In genomic region chr19:45143214-45143895, GRCm38 (mm10) we compare ENCODE assay signal across 11 mouse cellular contexts. TPM values are rescaled to one million over a fixed set of nuclear protein-coding genes. Genes with fewer than 3 reads are reported as not detected.
DNase-seq lines count a peak whose midpoint lies in the region; ATAC-seq and TF ChIP-seq lines count a peak whose summit lies in the region.
"Had no signal": no experiment of that assay in that cellular context is flagged by ENCODE, and none has a peak within 500 bp of the region (broad histone marks: within the 10 kb centered on the region; RNA-seq: fewer than 3 reads in every experiment).

No protein-coding gene starts in this region.

- peak; percentile 19 for DNase-seq in adrenal gland, postnatal 14 days
- DNase-seq in adrenal gland, adult 18-20 months (ENCODE audit: low spot score in 2 of 2): no peak
- peak; percentile 96 for DNase-seq in ZHBTc4 (ENCODE audit: low read depth, low spot score)
- DNase-seq in hindbrain, embryonic 11.5 days (ENCODE audit: low spot score): peak; percentile 78
- no peak for DNase-seq in cerebellum, postnatal 10 days
- no peak for DNase-seq in cerebellum, adult 2 months
- DNase-seq in kidney, postnatal 4 days: no peak
- DNase-seq: kidney, postnatal 36 days; lung, postnatal 36 days had no signal

- peak overlapping the region; percentile 17 for H3K4me2 ChIP-seq in hindbrain, embryonic 11.5 days (replicated peaks; ENCODE audit: low read depth, low read length)
- H3K4me2 ChIP-seq in midbrain, embryonic 13.5 days (replicated peaks): peak overlapping the region; percentile 48

- no peaks in the 10 kb centered on the region for H3K36me3 ChIP-seq in hindbrain, embryonic 11.5 days (ENCODE audit: control insufficient read depth, insufficient read depth, low read length)
- H3K36me3 ChIP-seq in midbrain, embryonic 13.5 days: no peaks in the 10 kb centered on the region

- 1% methylated on average over 46 of the region's 46 CpGs for WGBS in hindbrain, embryonic 11.5 days
- 1% methylated on average over 35 of the region's 46 CpGs for WGBS in midbrain, embryonic 13.5 days
- 2% methylated on average over 46 of the region's 46 CpGs for WGBS in cerebellum, adult 2 months

- H3K9me3 ChIP-seq in hindbrain, embryonic 11.5 days (ENCODE audit: control insufficient read depth, low read length): no peaks in the 10 kb centered on the region
- H3K9me3 ChIP-seq in midbrain, embryonic 13.5 days: no peaks in the 10 kb centered on the region

- ATAC-seq in hindbrain, embryonic 11.5 days (ENCODE audit: low FRiP score): peak; percentile 74
- peak; percentile 85 for ATAC-seq in midbrain, embryonic 13.5 days

- peaks cover 100% of the 10 kb centered on the region for H3K27me3 ChIP-seq in hindbrain, embryonic 11.5 days (ENCODE audit: control insufficient read depth, insufficient read depth, low read length)
- peaks cover 100% of the 10 kb centered on the region for H3K27me3 ChIP-seq in midbrain, embryonic 13.5 days
- H3K27me3 ChIP-seq in cerebellum, adult 2 months (ENCODE audit: control insufficient read depth, insufficient read depth, low read length): peaks cover 9% of the 10 kb centered on the region; the same call in 1 of the 2 replicates

- peak overlapping the region; percentile 8; the same call in 1 of the 2 replicates for H3K4me3 ChIP-seq in hindbrain, embryonic 11.5 days (ENCODE audit: low read depth, low read length)
- peak overlapping the region; percentile 27 for H3K4me3 ChIP-seq in midbrain, embryonic 13.5 days (replicated peaks)
- H3K4me3 ChIP-seq in cerebellum, adult 2 months (replicated peaks; ENCODE audit: insufficient read depth, low read depth, low read length): no peak overlapping the region

- no peak for TF ChIP-seq POLR2A in cerebellum, adult 2 months (IDR thresholded peaks at IDR 0.05; ENCODE audit: borderline replicate concordance, insufficient read depth, low read length)

- H3K9ac ChIP-seq in hindbrain, embryonic 11.5 days (ENCODE audit: low read depth, low read length): no peak overlapping the region
- H3K9ac ChIP-seq in midbrain, embryonic 13.5 days (replicated peaks): no peak overlapping the region

- no peak overlapping the region for H3K27ac ChIP-seq in hindbrain, embryonic 11.5 days (ENCODE audit: low read depth, low read length)
- H3K27ac ChIP-seq in midbrain, embryonic 13.5 days: no peak overlapping the region
- H3K27ac ChIP-seq in cerebellum, adult 2 months (ENCODE audit: insufficient read depth, low read length): no peak overlapping the region

- no peak for TF ChIP-seq CTCF in cerebellum, adult 2 months (IDR thresholded peaks at IDR 0.05; ENCODE audit: borderline replicate concordance, insufficient read depth, low read depth, low read length)

- peaks cover 5% of the 10 kb centered on the region; the same call in 1 of the 2 replicates for H3K4me1 ChIP-seq in hindbrain, embryonic 11.5 days (replicated peaks; ENCODE audit: control insufficient read depth, insufficient read depth, low read length)
- H3K4me1 ChIP-seq in midbrain, embryonic 13.5 days (replicated peaks): peaks cover 12% of the 10 kb centered on the region
- no peaks in the 10 kb centered on the region for H3K4me1 ChIP-seq in cerebellum, adult 2 months (ENCODE audit: control insufficient read depth, insufficient read depth, low read length)

RNA-seq across cellular contexts. Expression of gene Tlx1, which starts 7.1 kb away (rescaled TPM):
- total RNA-seq in adrenal gland, postnatal 14 days (2021): 0.44 TPM in 1 of 2 replicates, not detected in the other
- not detected for total RNA-seq in adrenal gland, adult 18-20 months (2021)
- polyA plus RNA-seq in hindbrain, embryonic 11.5 days (2014; fragmentation: Nextera tagmentation; extraction: Ambion mirVana): 2.2 and 4.0 TPM in 2 replicates
- polyA plus RNA-seq in midbrain, embryonic 13.5 days (2015; fragmentation: Nextera tagmentation; extraction: Ambion mirVana): 0.07 TPM in 1 of 2 replicates, not detected in the other
- polyA plus RNA-seq in cerebellum, adult 2 months (2012; rRNA removed): 0.21 and 1.4 TPM in 2 replicates
- polyA plus RNA-seq: small intestine, adult 2 months had no signal

Comparison
In these comparisons a context has a peak if more than half of its experiments do, and no peak if none do; other contexts are left out.
1. DNase-seq: peak in adrenal gland, postnatal 14 days (single experiment), ZHBTc4 (single experiment) and hindbrain, embryonic 11.5 days (single experiment); none in adrenal gland, adult 18-20 months (0 of 2), cerebellum, postnatal 10 days (0 of 2), cerebellum, adult 2 months (0 of 2) and kidney, postnatal 4 days (0 of 2).